Mouse (Mus musculus) cortical plate, adult 2 months (tissue): ENCODE measurements at regions not wholly inside any gene's neighbourhood (a gene's known extent, or its start where the extent isn't known, plus 50 kb on each side); places are given as distances from the start of the nearest gene placed in this dataset.

Experiments
- CTCF ChIP-seq: fragments of 200-500 bp; IDR thresholded peaks from 2 replicates; pipeline ENCODE4 v1.5.1; 2011; ENCODE audit warnings: mild to moderate bottlenecking, control low read depth, low read length; ENCODE audit not compliant: insufficient read depth; ENCODE audit errors: extremely low read depth
- POLR2A ChIP-seq: fragments of 200-500 bp; IDR thresholded peaks from 2 replicates; pipeline ENCODE4 v1.6.1; 2011; ENCODE audit warnings: mild to moderate bottlenecking, low read length, control low read depth; ENCODE audit not compliant: insufficient read depth; ENCODE audit errors: extremely low read depth

DNA sequence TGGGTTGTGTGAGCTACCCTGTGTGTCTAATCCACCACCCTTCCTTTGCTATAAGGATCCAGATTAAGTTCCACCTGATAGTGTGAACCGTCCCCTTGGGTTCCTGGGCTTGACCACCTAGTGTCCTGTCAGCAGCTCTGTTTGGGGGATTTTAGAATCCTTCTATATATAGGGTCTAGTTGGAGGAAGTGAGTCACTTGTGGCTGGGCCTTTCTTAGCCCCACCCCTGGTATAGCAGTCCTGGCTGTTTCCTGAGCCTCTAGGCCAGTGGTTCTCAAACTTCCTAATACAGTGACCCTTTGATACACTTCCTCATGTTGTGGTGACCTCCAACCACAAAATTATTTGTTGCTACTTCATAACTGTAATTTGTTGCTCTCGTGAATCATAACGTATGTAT is 267.1 kb downstream of the Prex1 start:
- TF ChIP-seq POLR2A, result no peak
- no peak for TF ChIP-seq CTCF
